Mouse (Mus musculus) lung, adult 2 months (tissue): ENCODE results near the gene Cadm1. TPM values are rescaled to one million over a fixed set of nuclear protein-coding genes. Genes with fewer than 3 reads are reported as not detected.

Experiments
- DNase-seq: peaks from one replicate; pipeline ENCODE4 v3.0.0; 2022
- H3K4me1 ChIP-seq: fragments of 200-500 bp; 2 replicates; pipeline ENCODE4 v1.6.1; 2011; ENCODE audit warnings: low read length; ENCODE audit not compliant: control insufficient read depth, insufficient read depth
- H3K4me3 ChIP-seq: fragments of 200-500 bp; replicated peaks from 2 replicates; pipeline ENCODE3; 2011; ENCODE audit warnings: low read depth, mild to moderate bottlenecking, control low read depth, low read length; ENCODE audit errors: extremely low read depth
- CTCF ChIP-seq: fragments of 200-500 bp; IDR thresholded peaks from 2 replicates; pipeline ENCODE4 v1.5.1; 2011; ENCODE audit warnings: mild to moderate bottlenecking, low read length, control low read depth; ENCODE audit not compliant: insufficient read depth
- POLR2A ChIP-seq: fragments of 200-500 bp; IDR thresholded peaks from 2 replicates; pipeline ENCODE4 v1.6.1; 2011; ENCODE audit warnings: low read depth, mild to moderate bottlenecking, control low read depth, low read length, borderline replicate concordance; ENCODE audit errors: extremely low read depth
- WGBS: fragments of 180-500 bp; shearing (Covaris S2); methylation state at CpG from one replicate; pipeline ENCODE4 v1.1.7; 2018; 5-methylcytosine and 5-hydroxymethylcytosine counted together
- polyA plus RNA-seq: library from polyadenylated mRNA; depleted of rRNA; stranded (reverse); fragments of >200 nt; gene quantifications from 2 replicates; pipeline ENCODE4 v1.2.3, GENCODE M21; 2012

Gene Cadm1
- polyA plus RNA-seq, 1 experiment, result 101 TPM

DNA sequence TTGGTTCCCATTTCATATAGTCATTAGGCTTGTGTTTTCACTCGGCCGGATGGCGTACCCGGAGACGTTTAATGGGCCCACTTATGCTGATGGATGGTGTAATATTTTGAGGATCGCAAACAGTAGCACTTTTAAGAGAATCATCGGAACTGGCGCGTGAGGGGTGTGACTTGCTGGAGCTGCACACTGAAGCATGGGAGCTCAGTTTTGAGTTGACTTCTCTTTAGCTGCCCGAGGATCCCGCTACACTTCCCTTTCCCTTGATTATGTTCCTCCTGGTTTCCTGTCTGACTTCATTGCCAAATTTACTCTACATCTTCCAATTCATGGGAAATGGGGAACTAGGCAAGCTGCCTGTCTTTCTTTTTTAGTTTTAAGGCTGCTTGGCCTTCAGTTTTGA, 121.5 kb downstream of the Cadm1 start:
- Histone ChIP-seq H3K4me1 (peaks cover 3% of the 10 kb centered on the region; the same call in 1 of the 2 replicates), H3K4me3 (no peak overlapping the region)
- no peak for DNase-seq
- 43% methylated on average over 11 of the region's 11 CpGs for WGBS
- no peak for TF ChIP-seq CTCF
- TF ChIP-seq POLR2A, result no peak

DNA sequence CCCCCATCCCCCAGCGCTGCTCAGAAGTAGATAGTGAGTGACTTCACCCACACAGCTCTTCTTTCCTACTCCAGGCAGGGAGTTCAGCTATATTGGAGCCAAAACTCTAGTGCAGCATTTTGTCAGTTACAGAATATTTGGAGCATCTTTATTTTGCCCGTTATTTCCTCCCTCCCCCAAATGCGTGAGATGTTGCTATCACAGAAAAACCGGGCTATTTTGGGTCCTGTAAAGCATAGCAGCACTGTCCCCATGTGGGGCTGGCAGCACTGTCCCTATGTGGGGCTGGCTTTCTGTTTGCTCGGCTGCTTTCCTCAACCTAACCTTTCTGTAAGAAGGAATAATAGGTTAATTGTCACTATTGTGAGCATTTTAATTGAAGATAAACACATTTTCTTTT, 122.2 kb downstream of the Cadm1 start:
- 65% methylated on average over 5 of the region's 5 CpGs for WGBS
- Histone ChIP-seq H3K4me3 (no peak overlapping the region), H3K4me1 (peaks cover 3% of the 10 kb centered on the region; the same call in 1 of the 2 replicates)
- no peak for DNase-seq
- TF ChIP-seq POLR2A, result no peak

- 47% methylated on average over 4 of the region's 4 CpGs for WGBS
Observed at GRCm38 (mm10) chr9:47652936-47653335, 123.0 kb downstream of the Cadm1 start.

GRCm38 (mm10) chr9:47659366-47660090, 129.6 kb downstream of the Cadm1 start:
- no peaks in the 10 kb centered on the region for H3K4me1 ChIP-seq
- no peak for TF ChIP-seq CTCF
- TF ChIP-seq POLR2A, result no peak
- WGBS, result 71% methylated on average over 6 of the region's 6 CpGs
- no peak overlapping the region for H3K4me3 ChIP-seq
- no peak for DNase-seq

More at GRCm38 (mm10) chr9:47652936-47653335, 123.0 kb downstream of the Cadm1 start:
- TF ChIP-seq CTCF, result no peak
- no peak for TF ChIP-seq POLR2A
- peaks cover 3% of the 10 kb centered on the region; the same call in 1 of the 2 replicates for H3K4me1 ChIP-seq
- H3K4me3 ChIP-seq, result no peak overlapping the region
- no peak for DNase-seq

GRCm38 (mm10) chr9:47661611-47662010, 131.6 kb downstream of the Cadm1 start:
- Histone ChIP-seq H3K4me3 (no peak overlapping the region), H3K4me1 (no peaks in the 10 kb centered on the region)
- no peak for TF ChIP-seq POLR2A
- no peak for TF ChIP-seq CTCF
- WGBS, result 79% methylated on average over 7 of the region's 7 CpGs
- no peak for DNase-seq

- DNase-seq, result no peak
- TF ChIP-seq POLR2A (no peak), CTCF (no peak)
- Histone ChIP-seq H3K4me3 (no peak overlapping the region), H3K4me1 (no peaks in the 10 kb centered on the region; the same call in 1 of the 2 replicates)
- WGBS, result 40% methylated on average over 4 of the region's 4 CpGs
Observed at GRCm38 (mm10) chr9:47669206-47669605, 139.2 kb downstream of the Cadm1 start.

DNA sequence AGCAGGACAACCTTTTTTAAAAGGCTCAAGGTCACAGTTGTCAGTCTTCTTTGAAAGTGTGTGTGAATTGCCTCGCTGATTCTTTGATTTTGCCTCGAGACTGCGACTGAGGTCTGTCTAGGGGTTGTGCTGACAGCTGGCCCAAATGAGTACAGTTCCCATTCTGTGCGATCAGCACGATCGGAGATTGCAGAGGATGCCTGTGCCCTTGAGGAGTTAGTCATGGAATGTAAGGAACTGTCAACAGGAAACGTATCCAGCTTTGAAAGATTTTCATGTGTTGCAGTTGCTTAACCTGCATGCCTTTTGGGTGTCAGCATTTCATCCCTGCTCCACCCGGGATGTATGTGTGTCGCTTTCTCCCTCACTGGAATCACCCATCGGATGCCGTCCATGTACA, 141.6 kb downstream of the Cadm1 start:
- WGBS, result 61% methylated on average over 11 of the region's 11 CpGs
- Histone ChIP-seq H3K4me3 (no peak overlapping the region), H3K4me1 (peaks cover 5% of the 10 kb centered on the region; the same call in 1 of the 2 replicates)
- TF ChIP-seq CTCF (no peak), POLR2A (no peak)
- no peak for DNase-seq

DNA sequence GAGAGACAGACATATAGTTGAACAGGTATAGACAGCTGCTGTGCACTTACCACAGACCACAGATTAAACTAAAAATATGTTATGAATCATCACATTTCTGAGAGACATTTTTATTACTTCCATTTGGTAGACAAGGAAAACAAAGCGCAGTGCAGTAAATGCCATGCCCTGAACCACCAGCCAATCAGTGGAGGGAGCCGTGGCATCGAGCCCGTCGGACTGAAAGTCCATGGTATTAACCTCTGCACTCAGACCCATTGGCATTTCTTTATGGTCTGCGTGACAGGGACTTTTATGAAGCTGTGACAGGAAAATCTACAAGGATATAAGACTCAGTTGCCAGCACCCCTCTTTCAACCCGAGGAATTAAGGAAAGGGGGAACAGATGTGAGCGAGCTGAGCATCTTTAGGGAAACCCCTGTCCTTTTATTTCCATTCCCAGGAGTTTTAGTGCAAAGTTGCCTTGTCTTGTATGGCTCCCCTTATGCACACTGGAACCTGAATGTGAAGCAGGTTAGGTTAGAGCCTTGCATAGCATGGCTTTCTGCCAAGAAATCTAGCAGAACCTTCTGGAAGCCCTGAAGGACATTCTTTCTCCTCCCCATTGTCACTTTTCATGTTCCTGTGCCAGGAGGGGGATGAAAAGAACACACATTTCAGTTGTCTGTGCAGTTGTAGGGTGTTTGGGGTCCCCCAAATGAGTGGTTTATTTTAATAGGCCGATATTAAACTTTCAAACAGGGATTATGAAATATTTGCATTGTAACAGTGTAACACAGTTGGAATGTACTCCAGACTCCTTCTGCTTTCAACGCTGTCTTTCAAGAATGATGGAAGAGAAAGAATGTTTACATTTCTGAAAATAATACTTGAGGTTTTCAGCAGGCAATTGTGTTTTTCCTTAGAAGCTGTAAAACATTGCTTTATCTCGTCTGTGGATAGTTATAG, 145.1 kb downstream of the Cadm1 start:
- H3K4me3 ChIP-seq, result no peak overlapping the region
- no peak for TF ChIP-seq CTCF
- TF ChIP-seq POLR2A, result no peak
- H3K4me1 ChIP-seq, result peaks cover 5% of the 10 kb centered on the region; the same call in 1 of the 2 replicates
- peak; percentile 59 for DNase-seq
- WGBS, result 59% methylated on average over 11 of the region's 11 CpGs

DNA sequence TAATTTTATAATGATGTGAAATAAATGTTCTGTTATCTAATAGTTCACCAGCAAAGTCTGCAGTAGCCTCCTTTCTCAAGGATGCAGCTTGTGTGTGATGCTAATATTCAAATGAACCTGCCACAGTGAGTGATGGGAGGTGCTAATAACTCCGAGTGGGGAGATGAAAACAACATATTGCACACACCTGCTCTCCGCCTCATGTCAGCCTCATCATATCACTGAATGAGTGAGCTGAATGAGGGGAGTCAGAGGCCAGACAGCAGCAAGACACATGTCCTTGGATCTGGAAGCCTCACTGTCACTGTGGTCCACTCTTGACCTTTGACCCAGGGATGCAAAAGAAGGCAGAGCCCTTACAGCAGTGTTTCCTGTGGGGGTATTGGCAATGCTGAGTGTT, 156.9 kb downstream of the Cadm1 start:
- no peak for DNase-seq
- Histone ChIP-seq H3K4me1 (peaks cover 11% of the 10 kb centered on the region), H3K4me3 (no peak overlapping the region)
- WGBS, result 89% methylated on average over 2 of the region's 2 CpGs
- no peak for TF ChIP-seq CTCF
- TF ChIP-seq POLR2A, result no peak

DNA sequence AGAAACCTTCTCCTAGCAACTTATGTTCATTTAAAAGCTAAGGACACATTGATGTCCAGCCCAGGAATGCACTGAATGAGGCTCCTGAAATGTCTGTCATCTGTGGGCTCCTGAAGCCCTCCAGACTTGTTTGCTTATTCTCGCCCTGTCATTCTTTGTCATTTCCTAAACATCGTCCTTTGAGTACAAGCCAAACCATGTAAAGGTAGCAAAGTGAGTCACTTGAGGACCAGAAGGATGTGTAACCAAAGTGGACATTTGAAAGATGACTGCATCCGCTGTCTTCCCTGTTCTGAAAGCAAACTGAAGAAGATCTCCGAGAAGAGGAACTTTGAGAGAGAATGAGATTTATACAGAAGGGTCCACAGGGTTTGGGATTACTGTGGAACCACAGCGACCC, 157.6 kb downstream of the Cadm1 start:
- TF ChIP-seq CTCF, result no peak
- no peak for TF ChIP-seq POLR2A
- no peak for DNase-seq
- WGBS, result 58% methylated on average over 5 of the region's 5 CpGs
- no peak overlapping the region for H3K4me3 ChIP-seq
- peaks cover 9% of the 10 kb centered on the region for H3K4me1 ChIP-seq

DNA sequence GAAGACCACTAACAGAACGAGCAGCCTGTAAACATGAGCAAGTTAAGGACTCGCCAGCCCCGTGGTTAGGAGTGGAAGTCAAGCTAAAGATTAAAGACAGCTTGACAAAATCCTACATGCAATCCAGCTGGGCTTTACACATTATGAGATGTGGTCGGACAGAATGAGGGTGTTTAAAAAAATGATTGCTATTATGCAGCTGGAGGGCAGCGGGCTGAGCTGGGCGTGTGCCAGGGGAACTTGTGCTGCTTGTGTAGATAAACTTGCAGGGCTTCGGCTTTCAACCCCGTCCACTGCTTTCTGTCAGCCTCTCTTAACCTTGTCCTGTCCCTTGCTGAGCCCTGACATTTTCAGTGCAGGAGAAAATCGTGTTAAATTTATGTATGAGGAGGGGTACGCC, 158.3 kb downstream of the Cadm1 start:
- TF ChIP-seq POLR2A, result no peak
- no peak for DNase-seq
- no peak overlapping the region for H3K4me3 ChIP-seq
- WGBS, result 19% methylated on average over 10 of the region's 10 CpGs
- H3K4me1 ChIP-seq, result peaks cover 9% of the 10 kb centered on the region
